10 mouse cellular contexts compared by ENCODE assay signal in the genomic region with DNA sequence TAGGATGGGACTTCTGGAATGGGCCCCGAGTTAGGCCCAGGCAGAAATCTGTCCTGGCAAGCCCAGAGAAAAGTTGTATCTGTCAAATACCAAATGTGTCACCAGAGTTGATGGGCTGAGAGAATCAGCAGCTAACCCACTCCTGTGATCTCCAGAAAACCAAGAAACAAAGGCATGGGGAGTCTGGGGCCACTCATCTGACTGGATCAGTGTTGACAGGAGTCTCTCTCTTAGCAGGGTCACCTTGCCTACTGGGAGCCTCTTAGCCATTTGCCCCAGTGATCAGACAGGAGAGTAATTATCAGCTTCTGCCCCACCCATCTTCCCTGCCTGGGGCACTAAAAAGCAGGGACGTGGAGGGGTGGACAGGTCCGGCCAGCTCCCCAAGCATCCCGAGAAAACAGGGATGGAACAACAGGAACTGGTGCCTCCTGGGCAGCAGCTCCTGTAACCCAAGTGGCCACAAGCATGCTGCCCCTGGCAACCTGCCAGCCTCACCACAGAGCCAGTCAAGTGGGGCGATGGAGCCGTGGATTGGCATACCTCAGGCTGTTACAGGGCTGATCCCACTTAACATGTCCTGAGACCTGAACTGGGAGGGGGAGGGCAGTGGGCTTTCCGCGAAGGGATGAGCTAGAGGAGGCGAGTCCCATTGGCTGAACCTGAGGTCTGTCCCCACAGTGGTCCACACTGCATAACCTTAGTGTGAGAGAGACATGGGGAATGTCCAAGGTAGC. TPM values are rescaled to one million over a fixed set of nuclear protein-coding genes. Genes with fewer than 3 reads are reported as not detected.
DNase-seq lines count a peak whose midpoint lies in the region; ATAC-seq lines count a peak whose summit lies in the region.
"Had no signal": no experiment of that assay in that cellular context is flagged by ENCODE, and none has a peak within 500 bp of the region (broad histone marks: within the 10 kb centered on the region; RNA-seq: fewer than 3 reads in every experiment).

No protein-coding gene starts in this region.

- no peaks in the 10 kb centered on the region for H3K4me1 ChIP-seq in kidney, embryonic 16.5 days (ENCODE audit: insufficient read depth, low read length)

- H3K9me3 ChIP-seq in kidney, embryonic 16.5 days (ENCODE audit: low read length) = no peaks in the 10 kb centered on the region

- no peak overlapping the region for H3K4me2 ChIP-seq in kidney, embryonic 16.5 days (replicated peaks; ENCODE audit: low read depth, low read length)

- WGBS in kidney, embryonic 16.5 days = 55% methylated on average over 9 of the region's 9 CpGs

- H3K27me3 ChIP-seq in kidney, embryonic 16.5 days (ENCODE audit: insufficient read depth, low read length) = no peaks in the 10 kb centered on the region

- H3K36me3 ChIP-seq in kidney, embryonic 16.5 days (ENCODE audit: insufficient read depth, low read length) = peaks cover 63% of the 10 kb centered on the region

- peak; percentile 31 for DNase-seq in gastrocnemius, postnatal 14 days
- no peak for DNase-seq in gastrocnemius, postnatal 25 days
- DNase-seq in right cerebral cortex, postnatal 14 days = peak; percentile 43
- DNase-seq in right cerebral cortex, postnatal 36 days (ENCODE audit: low spot score in 2 of 2) = no peak
- no peak for DNase-seq in urinary bladder, adult 2 months (ENCODE audit: low spot score)
- DNase-seq in layer of hippocampus, adult 9-10 months (ENCODE audit: low spot score) = no peak
- DNase-seq: embryo, embryonic 11 days; thymus, postnatal 4 days had no signal

- ATAC-seq in kidney, embryonic 16.5 days (ENCODE audit: low FRiP score, low TSS enrichment) = no peak

- no peak overlapping the region for H3K4me3 ChIP-seq in kidney, embryonic 16.5 days (ENCODE audit: low read length)

- no peak overlapping the region for H3K27ac ChIP-seq in kidney, embryonic 16.5 days (ENCODE audit: low read length)
- H3K27ac ChIP-seq: liver, embryonic 14.5 days had no signal

- H3K9ac ChIP-seq in kidney, embryonic 16.5 days (replicated peaks; ENCODE audit: low read length) = 0 out of 2 replicates have a peak overlapping the region, but pooled peaks have one; percentile 16
- H3K9ac ChIP-seq: liver, embryonic 14.5 days had no signal

- intact Hi-C loops in gastrocnemius, postnatal 14 days (cut with DNase I; ENCODE audit: low total_unique reads) = no loop called here

RNA-seq across cellular contexts. Expression of a gene that starts 13.9 kb away (rescaled TPM):
- 10 to 100 TPM; 43.8 to 52.4 TPM for total RNA-seq in gastrocnemius, postnatal 14 days (2021)
- total RNA-seq in gastrocnemius, postnatal 25 days (2021) = 10 to 100 TPM; 29.9 to 36.9 TPM
- 381 and 389 TPM in 2 replicates for polyA plus RNA-seq in kidney, embryonic 16.5 days (2015; fragmentation: Nextera tagmentation; extraction: Ambion mirVana)
- polyA plus RNA-seq in urinary bladder, adult 2 months (2012; rRNA removed) = 106 and 121 TPM in 2 replicates

RNA-seq across cellular contexts. Expression of a gene that starts 18.3 kb away (rescaled TPM):
- total RNA-seq in gastrocnemius, postnatal 14 days (2021) = 10 to 100 TPM; 79.1 to 81.6 TPM
- 100 to 1,000 TPM; 110 to 138 TPM for total RNA-seq in gastrocnemius, postnatal 25 days (2021)
- polyA plus RNA-seq in kidney, embryonic 16.5 days (2015; fragmentation: Nextera tagmentation; extraction: Ambion mirVana) = 80.7 and 82.6 TPM in 2 replicates
- polyA plus RNA-seq in urinary bladder, adult 2 months (2012; rRNA removed) = 95.0 and 113 TPM in 2 replicates

RNA-seq across cellular contexts. Expression of a gene that starts 21.6 kb away (rescaled TPM):
- total RNA-seq in gastrocnemius, postnatal 14 days (2021) = 1 to 10 TPM in 1 of 2 experiments, under 1 TPM in 1; 0.64 to 1.3 TPM
- under 1 TPM; 0.43 to 0.51 TPM for total RNA-seq in gastrocnemius, postnatal 25 days (2021)
- 0.36 and 0.52 TPM in 2 replicates for polyA plus RNA-seq in kidney, embryonic 16.5 days (2015; fragmentation: Nextera tagmentation; extraction: Ambion mirVana)
- polyA plus RNA-seq in urinary bladder, adult 2 months (2012; rRNA removed) = 4.7 and 5.0 TPM in 2 replicates

RNA-seq across cellular contexts. Expression of a gene that starts 57.6 kb away (rescaled TPM):
- not detected for total RNA-seq in gastrocnemius, postnatal 14 days (2021)
- under 1 TPM in 1 of 2 experiments, not detected in 1; 0.41 TPM for total RNA-seq in gastrocnemius, postnatal 25 days (2021)
- polyA plus RNA-seq in kidney, embryonic 16.5 days (2015; fragmentation: Nextera tagmentation; extraction: Ambion mirVana) = 5.1 and 5.5 TPM in 2 replicates
- polyA plus RNA-seq in urinary bladder, adult 2 months (2012; rRNA removed) = 0.66 and 0.77 TPM in 2 replicates

RNA-seq across cellular contexts. Expression of a gene that starts 57.7 kb away (rescaled TPM):
- total RNA-seq in gastrocnemius, postnatal 14 days (2021) = 10 to 100 TPM; 14.3 to 18.5 TPM
- 10 to 100 TPM; 16.1 to 20.9 TPM for total RNA-seq in gastrocnemius, postnatal 25 days (2021)
- 12.3 and 16.2 TPM in 2 replicates for polyA plus RNA-seq in kidney, embryonic 16.5 days (2015; fragmentation: Nextera tagmentation; extraction: Ambion mirVana)
- polyA plus RNA-seq in urinary bladder, adult 2 months (2012; rRNA removed) = 15.8 and 20.8 TPM in 2 replicates

Comparison
In these comparisons a context has a peak if more than half of its experiments do, and no peak if none do; other contexts are left out.
1. DNase-seq: peak in gastrocnemius, postnatal 14 days (single experiment) and right cerebral cortex, postnatal 14 days (single experiment); none in gastrocnemius, postnatal 25 days (single experiment), right cerebral cortex, postnatal 36 days (0 of 2), urinary bladder, adult 2 months (single experiment) and layer of hippocampus, adult 9-10 months (single experiment).